Mouse (Mus musculus) left cerebral cortex, adult 18-20 months (tissue): ENCODE results near the gene Clpb. TPM values are rescaled to one million over a fixed set of nuclear protein-coding genes. Genes with fewer than 3 reads are reported as not detected.

ENCODE experiments used
- DNase-seq, 2 experiments: peaks; one replicate each; pipeline ENCODE4 v3.0.0; 2021 to 2022; ENCODE audit warnings: low spot score in 2 of 2, mixed read lengths in 1 of 2
- total RNA-seq, 2 experiments: library from RNA; stranded (reverse); gene quantifications; 2 replicates each; pipeline ENCODE4 v1.2.3; 2021

The Clpb gene
- total RNA-seq, 2 experiments from 2014 or later: 55.8 to 57.3 TPM

- no peak for DNase-seq
Observed at GRCm38 (mm10) chr7:101772687-101773086, 109.3 kb downstream of the Clpb start.

DNA sequence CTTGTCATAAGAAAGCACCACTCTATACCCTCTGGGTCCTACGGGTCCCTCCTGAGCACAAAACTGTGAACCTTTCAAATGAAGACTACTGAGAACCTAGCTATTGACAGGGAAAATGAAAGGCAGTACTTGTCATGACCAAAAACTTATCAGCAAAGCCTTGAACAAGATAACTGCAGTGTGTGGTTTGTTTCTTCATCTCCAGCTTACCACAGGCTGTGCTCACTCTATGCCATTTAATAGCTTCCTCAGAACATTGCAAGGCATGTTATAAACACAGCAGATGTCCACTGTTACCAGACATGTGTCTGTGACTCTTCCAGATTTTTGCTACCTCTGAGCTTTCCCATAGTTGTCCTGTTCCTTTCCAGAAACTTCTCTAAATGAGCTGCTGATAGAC, 113.6 kb downstream of the Clpb start:
- DNase-seq: no peak

DNA sequence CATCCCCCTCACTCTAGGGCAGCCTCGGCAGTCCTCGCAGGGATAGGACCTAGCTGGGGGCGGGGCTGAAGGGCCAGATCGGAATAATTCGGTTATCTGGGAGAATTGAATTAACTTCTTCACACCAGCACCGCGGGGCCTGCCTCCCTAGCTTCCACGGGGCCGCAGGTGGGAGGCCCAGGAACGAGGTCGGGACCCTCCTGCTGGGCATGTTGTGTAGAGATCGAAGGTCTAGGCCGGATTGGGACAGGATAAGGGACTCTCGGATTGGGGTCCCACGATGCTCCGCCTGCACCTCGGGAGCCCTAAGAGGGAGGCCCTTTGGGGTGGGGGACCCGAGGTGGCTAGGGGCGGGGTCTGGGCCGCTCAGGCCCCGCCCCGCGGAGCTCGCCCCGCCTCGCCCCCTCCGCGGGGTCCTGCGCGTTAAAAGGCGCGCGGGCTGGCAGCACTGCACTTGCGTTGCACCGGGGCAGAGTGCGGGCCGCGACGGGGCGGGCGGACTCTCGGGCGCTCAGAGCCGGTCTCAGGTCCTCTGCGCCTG, 154.5 kb downstream of the Clpb start, which contains the start of gene Phox2a:
Phox2a (plus strand) TSS at position 453 of the 541 bp plus-strand sequence.
- DNase-seq: no peak

GRCm38 (mm10) chr7:101820295-101821030, 157.0 kb downstream of the Clpb start:
- DNase-seq: no peak

DNA sequence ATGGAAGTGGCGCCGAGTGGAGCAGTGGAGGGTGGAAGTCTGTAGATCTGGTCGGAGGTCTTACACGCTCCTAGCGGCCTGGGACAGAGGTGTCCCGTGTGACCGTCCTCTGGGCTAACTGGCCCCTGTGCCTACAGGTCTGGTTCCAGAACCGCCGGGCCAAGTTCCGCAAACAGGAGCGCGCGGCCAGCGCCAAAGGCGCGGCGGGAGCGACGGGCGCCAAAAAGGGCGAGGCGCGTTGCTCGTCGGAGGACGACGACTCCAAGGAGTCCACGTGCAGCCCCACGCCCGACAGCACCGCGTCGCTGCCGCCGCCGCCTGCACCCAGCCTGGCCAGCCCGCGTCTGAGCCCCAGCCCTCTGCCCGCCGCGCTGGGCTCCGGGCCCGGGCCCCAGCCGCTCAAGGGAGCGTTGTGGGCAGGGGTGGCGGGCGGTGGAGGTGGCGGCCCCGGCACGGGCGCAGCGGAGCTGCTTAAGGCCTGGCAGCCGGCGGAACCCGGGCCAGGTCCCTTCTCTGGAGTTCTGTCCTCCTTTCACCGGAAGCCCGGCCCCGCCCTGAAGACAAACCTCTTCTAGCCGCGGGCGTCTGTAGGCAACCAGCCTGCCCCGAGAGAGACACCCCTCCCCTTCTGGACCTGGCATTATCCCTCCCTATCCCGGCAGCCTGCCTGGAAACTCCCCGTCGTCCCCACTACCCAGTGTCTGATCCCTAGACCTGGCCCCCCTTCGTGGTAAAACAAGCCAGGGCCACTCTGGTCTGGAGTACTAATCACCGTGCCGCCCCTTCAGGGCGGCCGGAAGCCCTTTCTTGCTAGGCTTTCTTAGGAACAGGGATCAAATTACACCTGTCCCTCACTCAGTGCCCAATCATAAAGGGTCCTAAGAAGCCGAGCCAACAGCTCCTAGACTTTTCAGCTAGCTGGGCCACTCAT, 158.4 kb downstream of the Clpb start:
- DNase-seq: peak in 1 of 2 experiments; percentile 10

DNA sequence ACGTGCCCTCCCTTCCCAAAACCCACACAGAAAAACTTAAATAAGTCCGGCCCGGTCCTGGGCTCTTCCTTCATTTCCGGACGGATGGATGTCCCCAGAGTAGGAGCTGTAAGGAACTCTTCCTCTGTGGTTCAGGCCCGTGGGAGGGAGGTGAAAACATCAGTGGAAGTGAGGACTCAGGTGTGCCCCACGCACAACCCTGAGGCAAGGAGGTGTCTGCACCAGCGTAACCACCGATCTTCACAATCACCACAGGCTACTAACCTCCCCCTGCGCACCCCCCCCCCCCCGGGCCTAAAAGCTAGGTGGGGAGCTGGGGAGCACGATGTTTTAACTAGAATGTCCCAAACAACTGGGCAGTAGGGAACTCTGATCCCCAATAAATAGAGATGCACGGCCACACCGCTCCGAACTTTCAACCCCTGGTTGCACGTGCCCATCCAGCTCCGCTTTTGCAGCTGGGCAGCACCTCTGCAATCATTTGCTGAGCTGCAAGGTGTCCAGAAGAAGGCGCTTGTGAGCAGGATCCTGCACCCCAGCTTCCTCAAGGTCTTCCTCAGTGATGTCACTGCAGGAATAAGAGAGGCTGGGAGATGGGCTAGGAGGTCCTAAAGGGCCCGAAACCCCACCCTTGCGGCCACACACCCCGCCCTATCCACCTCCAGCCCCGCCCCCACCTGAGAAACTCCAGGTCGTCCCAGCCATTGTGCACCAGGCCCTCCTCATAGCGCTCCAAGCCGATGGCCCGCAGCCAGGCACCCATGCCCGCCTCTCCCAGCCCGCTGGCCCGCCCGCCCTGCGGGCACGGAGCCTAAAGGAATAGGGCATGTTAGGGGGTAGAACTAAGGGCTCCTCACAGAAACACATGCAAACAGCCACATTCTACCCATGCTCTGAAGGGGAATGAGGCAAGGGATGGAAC, 159.7 kb downstream of the Clpb start:
- no peak for DNase-seq

- no peak for DNase-seq
Observed at GRCm38 (mm10) chr7:101823758-101824630, 160.6 kb downstream of the Clpb start.

DNA sequence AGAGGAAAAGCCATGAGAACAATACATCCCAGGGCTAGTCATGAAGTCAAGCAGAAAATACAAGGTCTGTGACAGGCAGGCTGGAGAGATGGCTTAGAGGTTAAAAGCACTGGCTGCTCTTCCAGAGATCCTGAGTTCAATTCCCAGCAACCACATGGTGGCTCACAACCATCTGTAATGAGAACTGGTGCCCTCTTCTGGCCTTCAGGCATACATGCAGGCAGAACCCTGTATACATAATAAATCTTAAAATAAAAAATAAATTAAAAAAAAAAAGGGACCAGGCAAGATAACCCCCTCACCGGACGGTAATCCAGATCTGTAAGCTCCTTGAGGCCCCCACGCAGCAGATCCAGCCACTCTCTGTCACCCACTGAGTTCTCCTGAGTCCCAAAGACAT, 166.9 kb downstream of the Clpb start:
- no peak for DNase-seq

GRCm38 (mm10) chr7:101831437-101831836, 168.0 kb downstream of the Clpb start:
- no peak for DNase-seq

DNA sequence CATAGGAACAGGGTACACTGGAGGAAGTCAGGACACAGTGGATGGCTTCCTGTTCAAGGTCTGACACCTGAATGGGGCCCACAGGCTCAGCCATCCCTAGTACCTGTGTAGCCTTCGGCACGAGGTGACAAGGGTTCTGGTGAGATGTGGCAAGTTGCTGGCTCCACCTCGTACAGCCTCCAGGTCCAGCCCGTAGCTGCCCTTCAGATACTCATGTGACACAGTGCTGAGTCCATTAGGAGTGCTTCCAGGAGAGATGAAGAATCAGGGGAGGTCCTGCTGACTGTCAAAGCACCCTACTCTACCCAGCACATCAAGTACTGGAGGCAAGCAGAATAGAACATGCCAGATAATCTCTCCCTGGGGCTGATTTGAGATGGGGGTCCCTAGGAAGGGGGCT, 168.9 kb downstream of the Clpb start:
- no peak for DNase-seq

- no peak for DNase-seq
Observed at GRCm38 (mm10) chr7:101833352-101833751, 169.9 kb downstream of the Clpb start.

- DNase-seq: no peak
Observed at GRCm38 (mm10) chr7:101833916-101834584, 170.6 kb downstream of the Clpb start.

DNA sequence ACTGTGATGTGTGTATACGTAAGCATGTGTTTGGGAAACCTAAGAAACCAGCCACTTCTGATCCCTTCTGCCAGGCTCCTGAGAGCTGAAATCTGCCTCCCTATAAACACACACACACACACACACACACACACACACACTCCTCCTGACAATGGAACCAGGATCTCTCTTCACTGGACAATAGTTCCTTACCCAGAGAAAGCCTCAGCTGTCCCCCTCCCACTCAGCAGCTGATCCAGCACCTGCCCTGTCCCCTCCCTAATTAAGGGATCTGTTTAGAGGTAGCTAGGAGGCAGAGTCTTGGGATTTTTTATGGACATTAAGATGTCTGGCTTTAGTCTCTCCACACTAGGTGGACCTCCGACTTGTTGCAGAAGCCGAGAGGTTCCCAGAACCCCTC, 171.5 kb downstream of the Clpb start:
- no peak for DNase-seq

DNA sequence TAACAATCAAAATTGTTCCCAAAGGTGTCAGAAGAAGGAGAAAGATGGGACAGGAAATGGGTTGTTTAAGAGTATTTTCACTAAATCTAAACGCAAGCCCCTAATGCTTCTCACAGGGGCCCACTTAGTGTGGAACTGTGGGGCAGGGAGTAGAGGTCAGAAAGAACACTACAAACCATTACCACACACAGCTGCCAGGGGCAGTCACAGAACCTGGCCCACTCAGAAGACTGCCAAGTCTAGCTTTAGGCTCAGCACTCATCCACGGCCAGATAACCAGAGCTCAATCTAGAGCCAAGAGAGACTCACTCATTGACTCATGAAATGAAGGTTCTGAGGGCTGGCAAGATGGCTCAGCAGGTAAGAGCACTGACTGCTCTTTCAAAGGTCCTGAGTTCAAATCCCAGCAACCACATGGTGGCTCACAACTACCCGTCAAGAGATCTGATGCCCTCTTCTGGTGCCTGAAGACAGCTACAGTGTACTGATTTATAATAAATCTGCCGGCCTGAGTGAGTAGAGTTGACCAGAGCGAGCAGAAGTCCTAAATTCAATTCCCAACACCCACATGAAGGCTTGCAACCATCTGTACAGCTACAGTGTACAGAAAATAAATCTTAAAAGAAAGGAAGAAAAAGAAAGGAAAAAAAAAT, 172.2 kb downstream of the Clpb start:
- no peak for DNase-seq

DNA sequence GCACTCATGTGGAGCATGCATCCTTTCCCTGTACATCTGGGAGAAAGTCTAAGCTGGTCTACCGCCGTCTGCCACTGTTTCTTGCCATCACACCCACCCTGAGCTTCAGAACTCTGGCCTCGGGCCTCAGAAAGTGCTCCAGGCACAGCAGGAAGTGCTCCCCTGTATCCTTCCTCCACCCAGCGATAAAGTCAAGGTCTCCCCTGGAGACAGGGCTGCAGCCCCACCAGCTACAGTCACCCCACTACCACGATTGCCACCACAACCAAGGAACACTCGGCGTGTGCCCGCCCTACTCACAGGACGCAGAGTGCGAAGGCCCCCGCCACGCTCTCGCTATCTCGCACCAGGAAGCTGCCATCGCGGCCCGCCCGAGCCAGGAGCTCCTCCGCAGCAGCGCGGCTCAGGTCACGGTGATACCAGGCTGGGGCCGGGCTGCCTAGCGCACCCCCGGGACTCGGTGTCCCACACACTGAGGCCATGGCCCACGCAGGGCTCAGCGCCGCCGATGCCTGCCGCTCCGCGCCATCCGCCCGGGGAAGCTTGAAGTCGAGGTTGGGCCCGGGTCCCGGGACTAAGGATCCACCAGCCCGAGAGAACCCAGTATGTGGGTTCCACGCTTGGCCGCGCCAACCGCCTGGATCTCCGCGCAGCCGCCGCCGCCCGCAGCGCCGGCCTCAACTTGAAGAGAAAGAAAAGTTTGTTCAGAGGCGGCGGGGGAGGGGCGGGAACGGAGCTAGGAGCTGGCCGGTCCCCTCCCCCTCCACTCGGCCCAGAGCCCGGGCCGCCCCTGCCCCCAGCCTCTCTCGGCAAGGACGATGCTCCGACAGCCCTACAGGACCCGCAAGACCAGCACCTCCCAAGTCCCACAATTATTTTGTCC, 173.1 kb downstream of the Clpb start:
- peak in 1 of 2 experiments; percentile 50 for DNase-seq

DNA sequence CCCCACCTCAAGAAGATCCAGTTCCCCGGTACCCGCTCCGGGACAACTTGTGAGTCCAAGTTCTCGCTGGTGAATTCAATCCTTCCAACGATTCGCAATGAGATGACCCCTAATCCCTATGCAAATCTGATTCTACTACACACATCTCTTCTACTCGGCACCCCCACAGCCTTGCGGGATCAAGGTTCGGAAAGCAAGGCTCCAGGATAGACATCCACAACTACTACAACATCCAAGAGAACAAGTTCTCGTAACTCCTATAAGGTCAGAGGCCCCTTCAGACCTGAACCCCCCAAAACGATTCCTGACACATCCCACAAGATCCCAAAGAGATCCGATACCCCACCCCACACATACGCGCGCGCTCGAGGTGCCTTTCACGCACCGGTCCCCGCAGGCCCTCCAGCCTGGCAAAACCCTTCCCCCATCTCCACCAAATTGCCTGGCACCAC, 173.7 kb downstream of the Clpb start:
- DNase-seq: no peak

- DNase-seq: peak; percentile 79 to 84
Observed at GRCm38 (mm10) chr7:101837606-101838471, 174.4 kb downstream of the Clpb start, which contains the start of gene Inppl1. Inppl1 (minus strand) TSS chr7:101838229.
